Mouse (Mus musculus): ENCODE results near the gene Inpp1. TPM values are rescaled to one million over a fixed set of nuclear protein-coding genes. Genes with fewer than 3 reads are reported as not detected.

Inpp1 gene
- polyA plus RNA-seq, 1 experiment from 2014 or later: 40.9 TPM

DNA sequence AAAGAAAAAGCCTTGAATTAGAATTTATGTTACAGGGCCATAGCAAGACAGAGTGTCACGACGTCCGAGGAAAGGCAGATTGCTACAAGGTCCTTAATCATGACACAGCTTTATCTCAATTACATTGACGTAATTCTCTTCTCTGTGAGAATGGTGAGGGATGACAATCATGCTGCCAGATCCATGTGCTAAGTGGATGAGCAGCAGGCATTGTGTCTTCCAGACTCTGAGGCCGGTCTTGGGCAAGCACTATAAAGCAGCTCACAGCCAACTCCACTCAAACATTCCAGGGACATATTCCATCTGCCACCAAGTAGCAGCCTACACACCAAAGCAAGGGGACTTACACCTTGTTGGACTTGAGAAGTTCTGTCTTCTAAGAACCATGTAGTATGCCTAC, 17.7 kb downstream of the Inpp1 start:
- no peak for ATAC-seq

DNA sequence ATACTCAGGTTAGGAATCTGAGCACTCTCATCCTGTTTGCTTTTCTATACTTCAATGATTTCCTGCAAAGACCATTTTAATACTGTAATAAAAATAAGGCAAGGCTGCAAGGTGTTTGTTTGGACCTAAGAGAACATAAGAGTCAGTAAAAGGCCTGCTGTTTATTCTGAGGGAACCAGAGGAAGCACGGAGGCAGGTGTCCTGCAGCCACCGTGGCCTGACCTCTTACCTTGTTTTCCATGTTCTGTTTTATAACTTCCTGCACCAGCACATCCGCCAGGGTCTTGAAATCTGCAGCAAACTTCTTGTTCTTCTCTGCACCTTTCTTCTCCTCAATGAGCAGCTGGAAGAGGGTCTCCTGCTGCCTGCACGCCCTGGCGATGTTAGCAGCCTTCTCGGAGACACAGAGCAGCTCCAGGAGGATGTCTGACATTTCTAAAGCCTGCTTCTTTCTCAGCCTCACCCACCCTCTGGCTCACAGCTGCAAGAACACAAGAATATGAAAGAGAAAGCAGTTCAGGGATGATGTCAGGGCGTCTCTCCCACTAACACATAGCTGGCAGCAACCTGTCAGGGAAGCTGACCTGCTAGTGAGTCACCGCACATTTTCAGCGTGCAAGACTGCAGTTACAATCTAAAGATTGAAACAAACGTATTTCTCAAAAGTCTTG, 18.3 kb downstream of the Inpp1 start:
- ATAC-seq: no peak

More for the DNA sequence above, 17.7 kb downstream of the Inpp1 start:
- H3K4me1 ChIP-seq (ENCODE audit: control insufficient read depth, insufficient read depth, low read length): peaks cover 9% of the 10 kb centered on the region
- H3K9ac ChIP-seq (ENCODE audit: low read depth, low read length): no peak overlapping the region
- no peak overlapping the region for H3K27ac ChIP-seq (ENCODE audit: low read length)
- no peaks in the 10 kb centered on the region for H3K9me3 ChIP-seq (replicated peaks; ENCODE audit: control insufficient read depth, low read length, poor library complexity, severe bottlenecking)
- no peak overlapping the region for H3K4me3 ChIP-seq (ENCODE audit: low read depth, low read length)
- H3K27me3 ChIP-seq (ENCODE audit: control insufficient read depth, insufficient read depth, low read depth, low read length): no peaks in the 10 kb centered on the region
- no peaks in the 10 kb centered on the region for H3K36me3 ChIP-seq (ENCODE audit: control insufficient read depth, insufficient read depth, low read length)
- no peak overlapping the region for H3K4me2 ChIP-seq (ENCODE audit: low read length)
- WGBS: 81% methylated on average over 5 of the region's 5 CpGs

DNA sequence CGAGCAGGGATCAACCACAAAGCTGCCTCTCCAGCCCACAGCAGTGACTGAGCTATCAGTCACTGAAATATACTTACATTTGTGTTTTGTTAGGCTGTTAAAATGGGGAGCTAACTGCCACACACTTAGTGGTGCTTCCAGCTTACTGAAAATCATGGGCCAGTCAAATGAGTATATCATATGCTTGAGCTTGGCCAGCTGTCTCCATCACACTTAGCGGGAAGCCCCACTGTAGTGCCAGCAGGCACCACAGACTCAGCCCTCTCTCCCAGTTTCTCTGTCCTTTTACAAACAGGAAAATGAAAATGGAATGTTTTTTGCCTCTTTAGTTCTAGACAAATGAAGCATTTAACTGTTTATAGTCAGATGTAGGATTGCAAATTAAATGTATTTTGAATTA, 21.6 kb downstream of the Inpp1 start:
- no peak overlapping the region for H3K27ac ChIP-seq (ENCODE audit: low read length)
- no peak for ATAC-seq
- H3K9ac ChIP-seq (ENCODE audit: low read depth, low read length): no peak overlapping the region
- H3K36me3 ChIP-seq (ENCODE audit: control insufficient read depth, insufficient read depth, low read length): peaks cover 13% of the 10 kb centered on the region; the same call in 1 of the 2 replicates
- H3K4me2 ChIP-seq (ENCODE audit: low read length): no peak overlapping the region
- no peaks in the 10 kb centered on the region for H3K27me3 ChIP-seq (ENCODE audit: control insufficient read depth, insufficient read depth, low read depth, low read length)
- 90% methylated on average over 2 of the region's 2 CpGs for WGBS
- H3K9me3 ChIP-seq (replicated peaks; ENCODE audit: control insufficient read depth, low read length, poor library complexity, severe bottlenecking): no peaks in the 10 kb centered on the region
- H3K4me3 ChIP-seq (ENCODE audit: low read depth, low read length): no peak overlapping the region
- H3K4me1 ChIP-seq (ENCODE audit: control insufficient read depth, insufficient read depth, low read length): peaks cover 9% of the 10 kb centered on the region

More for the DNA sequence above, 18.3 kb downstream of the Inpp1 start:
- no peaks in the 10 kb centered on the region for H3K27me3 ChIP-seq (ENCODE audit: control insufficient read depth, insufficient read depth, low read depth, low read length)
- 80% methylated on average over 10 of the region's 10 CpGs for WGBS
- no peaks in the 10 kb centered on the region for H3K9me3 ChIP-seq (replicated peaks; ENCODE audit: control insufficient read depth, low read length, poor library complexity, severe bottlenecking)
- H3K36me3 ChIP-seq (ENCODE audit: control insufficient read depth, insufficient read depth, low read length): peaks cover 3% of the 10 kb centered on the region; the same call in 1 of the 2 replicates
- H3K27ac ChIP-seq (ENCODE audit: low read length): peak overlapping the region; percentile 38; the same call in 1 of the 2 replicates
- no peak overlapping the region for H3K4me2 ChIP-seq (ENCODE audit: low read length)
- no peak overlapping the region for H3K4me3 ChIP-seq (ENCODE audit: low read depth, low read length)
- H3K4me1 ChIP-seq (ENCODE audit: control insufficient read depth, insufficient read depth, low read length): peaks cover 9% of the 10 kb centered on the region
- no peak overlapping the region for H3K9ac ChIP-seq (ENCODE audit: low read depth, low read length)

DNA sequence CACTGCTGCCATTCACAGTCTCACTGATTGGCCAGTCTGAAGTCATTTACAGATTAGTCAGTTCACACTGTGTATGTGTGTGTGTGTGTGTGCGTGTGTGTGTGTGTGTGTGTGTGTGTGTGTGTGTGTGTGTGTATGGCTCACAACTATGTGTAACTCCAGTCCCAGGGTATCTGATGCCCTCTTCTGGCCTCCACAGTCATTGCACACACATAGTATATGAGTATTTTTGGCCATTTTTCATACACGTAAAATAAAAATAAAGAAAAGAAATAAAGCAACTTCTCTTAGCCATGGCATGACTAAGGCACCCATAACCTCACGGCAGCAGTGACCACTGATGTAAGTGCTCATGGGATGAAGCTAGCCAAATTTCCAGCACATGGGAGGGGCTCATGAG, 23.8 kb downstream of the Inpp1 start:
- Histone ChIP-seq H3K9me3 (replicated peaks; ENCODE audit: control insufficient read depth, low read length, poor library complexity, severe bottlenecking) (no peaks in the 10 kb centered on the region), H3K4me1 (ENCODE audit: control insufficient read depth, insufficient read depth, low read length) (peaks cover under 1% of the 10 kb centered on the region; the same call in 1 of the 2 replicates), H3K27me3 (ENCODE audit: control insufficient read depth, insufficient read depth, low read depth, low read length) (no peaks in the 10 kb centered on the region), H3K4me2 (ENCODE audit: low read length) (no peak overlapping the region), H3K36me3 (ENCODE audit: control insufficient read depth, insufficient read depth, low read length) (peaks cover 24% of the 10 kb centered on the region), H3K4me3 (ENCODE audit: low read depth, low read length) (no peak overlapping the region), H3K9ac (ENCODE audit: low read depth, low read length) (no peak overlapping the region), H3K27ac (ENCODE audit: low read length) (no peak overlapping the region)
- ATAC-seq: no peak
- WGBS: 87% methylated on average over 3 of the region's 3 CpGs

DNA sequence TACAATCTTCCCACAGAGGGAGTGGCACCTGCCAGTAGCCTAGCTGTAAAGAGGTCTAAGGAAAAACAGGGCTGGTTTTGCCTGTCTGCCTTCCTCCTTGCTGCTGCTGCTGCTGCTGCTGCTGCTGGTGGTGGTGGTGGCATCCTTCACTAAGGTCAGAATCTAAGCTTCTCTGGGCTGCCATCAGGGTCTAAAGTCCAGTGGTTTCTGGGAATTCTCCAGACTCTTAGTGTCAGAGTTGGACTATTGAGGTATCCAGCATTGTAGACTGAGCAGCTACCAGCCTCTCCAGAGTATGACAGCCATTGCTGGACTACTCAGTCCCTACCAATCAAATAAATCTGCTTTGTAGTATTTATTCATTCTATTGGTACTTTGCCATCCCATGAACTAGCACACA, 24.8 kb downstream of the Inpp1 start:
- no peaks in the 10 kb centered on the region for H3K4me1 ChIP-seq (ENCODE audit: control insufficient read depth, insufficient read depth, low read length)
- no peak overlapping the region for H3K4me3 ChIP-seq (ENCODE audit: low read depth, low read length)
- no peak overlapping the region for H3K9ac ChIP-seq (ENCODE audit: low read depth, low read length)
- no peak for ATAC-seq
- H3K27ac ChIP-seq (ENCODE audit: low read length): no peak overlapping the region
- H3K27me3 ChIP-seq (ENCODE audit: control insufficient read depth, insufficient read depth, low read depth, low read length): no peaks in the 10 kb centered on the region
- peaks cover 24% of the 10 kb centered on the region for H3K36me3 ChIP-seq (ENCODE audit: control insufficient read depth, insufficient read depth, low read length)
- H3K4me2 ChIP-seq (ENCODE audit: low read length): no peak overlapping the region
- no peaks in the 10 kb centered on the region for H3K9me3 ChIP-seq (replicated peaks; ENCODE audit: control insufficient read depth, low read length, poor library complexity, severe bottlenecking)

DNA sequence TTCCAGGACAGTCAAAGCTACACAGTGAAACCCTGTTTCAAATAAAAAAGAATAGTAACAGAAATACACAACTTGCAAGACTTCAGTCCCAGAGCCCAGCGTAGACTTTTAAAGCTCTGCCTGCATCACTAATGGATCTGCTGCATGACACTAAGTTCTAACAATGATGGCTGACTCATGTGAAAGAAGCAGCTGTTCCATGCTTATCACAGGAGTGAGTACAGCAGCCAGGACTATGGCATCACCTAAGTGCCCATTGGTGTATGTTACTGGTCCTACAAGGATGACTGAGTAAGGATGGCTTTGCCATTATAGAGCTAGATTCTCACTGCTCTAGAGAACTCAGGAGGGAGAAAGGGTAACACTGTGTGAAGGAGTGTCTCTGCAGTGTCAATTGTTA, 30.2 kb downstream of the Inpp1 start:
- no peak for ATAC-seq
- no peak overlapping the region for H3K4me2 ChIP-seq (ENCODE audit: low read length)
- no peak overlapping the region for H3K4me3 ChIP-seq (ENCODE audit: low read depth, low read length)
- H3K27ac ChIP-seq (ENCODE audit: low read length): no peak overlapping the region
- 100% methylated on average over 1 of the region's 1 CpGs for WGBS
- H3K4me1 ChIP-seq (ENCODE audit: control insufficient read depth, insufficient read depth, low read length): no peaks in the 10 kb centered on the region
- no peaks in the 10 kb centered on the region for H3K27me3 ChIP-seq (ENCODE audit: control insufficient read depth, insufficient read depth, low read depth, low read length)
- H3K9ac ChIP-seq (ENCODE audit: low read depth, low read length): no peak overlapping the region
- H3K9me3 ChIP-seq (replicated peaks; ENCODE audit: control insufficient read depth, low read length, poor library complexity, severe bottlenecking): no peaks in the 10 kb centered on the region
- H3K36me3 ChIP-seq (ENCODE audit: control insufficient read depth, insufficient read depth, low read length): peaks cover 16% of the 10 kb centered on the region

DNA sequence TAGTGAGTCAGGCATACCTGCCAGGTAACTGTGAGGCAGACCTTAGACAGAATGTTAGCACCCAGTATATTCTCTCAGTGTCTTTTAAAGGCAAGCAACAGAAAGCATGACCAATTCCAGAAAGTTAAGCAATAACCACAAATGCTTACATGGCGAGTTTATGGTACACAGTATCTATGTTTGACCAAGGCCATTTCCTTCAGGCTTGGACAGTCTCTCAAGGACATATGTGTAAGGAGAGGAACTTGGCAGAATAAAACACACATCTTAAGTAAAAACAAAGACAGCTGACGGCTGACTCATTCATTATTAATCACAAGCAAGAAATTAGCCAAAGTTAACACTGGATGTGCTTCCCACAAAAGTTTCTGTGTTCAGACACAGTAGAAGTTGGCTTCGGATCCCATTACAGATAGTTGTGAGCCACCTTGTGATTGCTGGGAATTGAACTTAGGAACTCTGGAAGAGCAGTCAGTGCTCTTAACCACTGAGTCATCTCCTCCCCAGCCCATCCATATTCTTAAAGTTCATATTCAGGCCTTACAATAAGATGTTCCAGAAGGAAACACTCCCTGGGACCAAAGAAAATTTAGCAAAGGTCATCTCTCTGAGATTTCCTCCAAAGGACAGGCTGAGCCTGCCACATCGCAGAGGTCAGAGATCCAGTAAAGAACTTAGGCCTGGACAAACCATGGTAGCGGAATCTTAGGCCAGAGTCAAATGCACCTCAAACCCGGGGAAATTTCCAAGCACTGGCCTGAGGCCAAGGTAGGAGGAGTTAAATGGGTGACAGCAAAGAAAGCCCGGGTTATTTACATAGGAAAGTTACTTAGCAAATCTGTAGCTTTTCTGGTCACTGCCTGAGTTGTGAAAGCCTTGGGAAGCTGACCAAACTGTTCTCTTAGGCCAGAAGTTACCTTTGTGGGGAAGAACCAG, 52.0 kb downstream of the Inpp1 start:
- 76% methylated on average over 7 of the region's 7 CpGs for WGBS
- no peaks in the 10 kb centered on the region for H3K36me3 ChIP-seq (ENCODE audit: control insufficient read depth, insufficient read depth, low read length)
- no peak overlapping the region for H3K27ac ChIP-seq (ENCODE audit: low read length)

DNA sequence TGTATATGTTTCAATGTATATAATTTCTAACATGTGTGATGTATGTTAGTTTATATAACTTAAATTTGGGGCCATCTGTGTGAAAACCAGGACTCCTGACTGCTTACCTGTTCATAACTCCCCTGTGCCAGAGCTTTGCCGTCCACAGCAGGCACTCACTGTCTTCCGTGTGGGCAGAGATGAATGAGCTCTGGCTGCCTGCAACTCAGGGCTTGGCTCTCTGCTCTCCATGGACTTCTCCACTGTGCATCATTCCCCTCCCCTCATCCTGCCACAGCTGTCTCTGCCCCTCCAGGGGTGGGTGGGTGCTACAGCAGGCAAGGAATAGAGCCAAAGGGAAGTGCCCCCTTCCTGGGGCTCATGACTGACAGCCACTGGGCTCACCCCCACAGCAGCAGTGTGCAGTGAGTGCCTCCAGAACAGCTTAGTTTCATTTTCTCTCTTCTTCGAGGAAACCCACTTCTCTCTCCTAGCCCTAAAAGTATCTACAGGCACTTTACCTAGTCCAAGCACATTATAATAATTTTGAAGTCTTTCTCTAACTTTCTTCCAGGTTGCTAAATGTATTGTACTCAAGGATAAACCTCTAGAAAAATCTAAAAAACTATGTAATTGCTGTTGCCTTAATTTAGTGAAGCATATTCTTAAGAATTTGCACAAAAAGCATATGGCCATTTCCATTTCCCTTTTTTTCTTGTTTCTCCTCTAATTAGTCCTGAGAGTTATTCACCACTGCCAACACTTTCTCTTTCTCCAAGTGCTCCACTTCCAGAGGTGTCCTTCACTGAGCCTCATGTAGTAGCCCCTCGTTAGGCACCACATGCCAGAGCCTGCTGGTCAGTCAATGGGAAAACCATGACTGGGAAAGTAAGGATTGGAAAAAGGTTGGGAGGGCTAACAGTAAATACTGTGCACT, 53.3 kb downstream of the Inpp1 start:
- Histone ChIP-seq H3K9me3 (replicated peaks; ENCODE audit: control insufficient read depth, low read length, poor library complexity, severe bottlenecking) (no peaks in the 10 kb centered on the region), H3K4me1 (ENCODE audit: control insufficient read depth, insufficient read depth, low read length) (no peaks in the 10 kb centered on the region)
- ATAC-seq: no peak

More for the DNA sequence above, 52.0 kb downstream of the Inpp1 start:
- H3K4me2 ChIP-seq (ENCODE audit: low read length): no peak overlapping the region
- H3K9ac ChIP-seq (ENCODE audit: low read depth, low read length): no peak overlapping the region
- H3K4me1 ChIP-seq (ENCODE audit: control insufficient read depth, insufficient read depth, low read length): no peaks in the 10 kb centered on the region
- no peaks in the 10 kb centered on the region for H3K9me3 ChIP-seq (replicated peaks; ENCODE audit: control insufficient read depth, low read length, poor library complexity, severe bottlenecking)
- ATAC-seq: no peak
- H3K4me3 ChIP-seq (ENCODE audit: low read depth, low read length): no peak overlapping the region
- H3K27me3 ChIP-seq (ENCODE audit: control insufficient read depth, insufficient read depth, low read depth, low read length): no peaks in the 10 kb centered on the region

More for the DNA sequence above, 53.3 kb downstream of the Inpp1 start:
- Histone ChIP-seq H3K4me3 (ENCODE audit: low read depth, low read length) (no peak overlapping the region), H3K36me3 (ENCODE audit: control insufficient read depth, insufficient read depth, low read length) (no peaks in the 10 kb centered on the region), H3K4me2 (ENCODE audit: low read length) (no peak overlapping the region), H3K27me3 (ENCODE audit: control insufficient read depth, insufficient read depth, low read depth, low read length) (no peaks in the 10 kb centered on the region), H3K9ac (ENCODE audit: low read depth, low read length) (no peak overlapping the region), H3K27ac (ENCODE audit: low read length) (no peak overlapping the region)
- WGBS: 75% methylated on average over 4 of the region's 4 CpGs
